In genomic region chr17:35980363-35980754, GRCm38 (mm10) we compare ENCODE assay signal across 1 mouse cellular context.
TF ChIP-seq lines count a peak whose summit lies in the region.

No protein-coding gene starts in this region.

TF ChIP-seq in C2C12, 6 proteins besides CTCF, POLR2A, EP300 and RAD21 (continued from another document):
- TF ChIP-seq USF1 (IDR thresholded peaks at IDR 0.05; ENCODE audit: low read depth) (no peak), MYOG (IDR thresholded peaks at IDR 0.05; ENCODE audit: control insufficient read depth, extremely low read depth, insufficient read length) (no peak), CEBPB (IDR thresholded peaks at IDR 0.05; ENCODE audit: low read depth) (no peak), FOSL1 (IDR thresholded peaks at IDR 0.05; ENCODE audit: insufficient read depth, low read length, poor library complexity, severe bottlenecking) (no peak)
